Mouse (Mus musculus) CH12.LX (cell line): ENCODE measurements around the gene Schip1.

Source experiments
- CHD2 ChIP-seq: IDR thresholded peaks from 2 replicates; pipeline ENCODE4 v1.6.1; 2011; ENCODE audit warnings: low read length, improper control_type of control experiment
- CTCF ChIP-seq, 2 experiments: IDR thresholded peaks in 1 of 2; conservative IDR thresholded peaks in 1 of 2; 2 replicates each; pipeline ENCODE4 v1.5.1; 2011 to 2012; ENCODE audit warnings: low read depth in 2 of 2, low read length in 2 of 2, improper control_type of control experiment in 1 of 2, inconsistent platforms in 1 of 2, mild to moderate bottlenecking in 1 of 2, moderate library complexity in 1 of 2
- ELF1 ChIP-seq: IDR thresholded peaks from 2 replicates; pipeline ENCODE4 v1.6.1; 2014; ENCODE audit warnings: low read depth, mild to moderate bottlenecking, inconsistent platforms, low read length, improper control_type of control experiment
- MAX ChIP-seq: IDR thresholded peaks from 2 replicates; pipeline ENCODE4 v1.6.1; 2011; ENCODE audit warnings: low read length, improper control_type of control experiment
- POLR2A ChIP-seq: IDR thresholded peaks from 2 replicates; pipeline ENCODE4 v1.6.1; 2011; ENCODE audit warnings: low read depth, mild to moderate bottlenecking, improper control_type of control experiment, low read length
- POLR2AphosphoS2 ChIP-seq: IDR thresholded peaks from 2 replicates; pipeline ENCODE4 v1.6.1; 2011; ENCODE audit warnings: low read depth, low read length, improper control_type of control experiment
- SIN3A ChIP-seq: IDR thresholded peaks from 2 replicates; pipeline ENCODE4 v1.6.1; 2012; ENCODE audit warnings: low read length, improper control_type of control experiment, inconsistent platforms
- TCF12 ChIP-seq: IDR thresholded peaks from 2 replicates; pipeline ENCODE4 v1.6.1; 2014; ENCODE audit warnings: low read depth, mild to moderate bottlenecking, inconsistent platforms, low read length, improper control_type of control experiment
- ZC3H11A ChIP-seq: IDR thresholded peaks from 2 replicates; pipeline ENCODE4 v1.6.1; 2012; ENCODE audit warnings: low read depth, mild to moderate bottlenecking, inconsistent platforms, low read length, improper control_type of control experiment
- ZNF384 ChIP-seq: IDR thresholded peaks from 2 replicates; pipeline ENCODE4 v1.6.1; 2012; ENCODE audit warnings: low read depth, low read length, improper control_type of control experiment, inconsistent platforms

DNA sequence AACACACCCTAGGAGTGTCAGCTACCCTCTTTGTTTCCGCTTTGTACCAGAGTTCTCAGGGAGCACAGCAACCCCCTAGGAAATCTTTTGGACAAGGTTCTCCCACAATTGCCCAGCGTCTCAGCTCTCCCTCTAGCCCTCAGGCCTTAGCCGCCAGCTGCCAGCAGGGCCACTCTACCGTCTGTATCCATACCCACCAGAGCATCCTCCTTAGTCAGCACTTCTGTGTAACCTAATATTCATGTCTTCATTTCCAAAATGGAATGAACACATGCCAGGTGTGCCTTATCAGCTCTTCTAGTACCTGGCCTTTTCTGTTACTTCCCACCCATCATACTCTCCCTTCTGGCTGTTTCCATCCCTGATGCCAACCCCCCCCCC lies 501.1 kb downstream of the Schip1 start:
- TF ChIP-seq TCF12 (no peak), POLR2A (no peak), CHD2 (no peak), ZNF384 (no peak), SIN3A (no peak), POLR2AphosphoS2 (no peak), ZC3H11A (no peak), MAX (no peak), ELF1 (no peak), CTCF (conservative IDR thresholded peaks at IDR 0.05 in 1 of 2, IDR thresholded peaks at IDR 0.05 in 1 of 2; ENCODE audit: low read depth in 2 of 2, low read length in 2 of 2) (no peak)
